Mouse (Mus musculus) hindbrain, postnatal 0 days (tissue): ENCODE data around the gene Cntrl. TPM values are rescaled to one million over a fixed set of nuclear protein-coding genes. Genes with fewer than 3 reads are reported as not detected.

ENCODE experiments used
- ATAC-seq: fragments of 200-750 bp; cut with Nextera tagmentation; 2 replicates; pipeline ENCODE4 v1.8.0; 2017; ENCODE audit warnings: mild to moderate bottlenecking, moderate TSS enrichment, moderate library complexity
- DNase-seq: peaks from one replicate; pipeline ENCODE4 v3.0.0-alpha.2; 2015; ENCODE audit warnings: low spot score
- H3K27ac ChIP-seq: fragments of 300-500 bp; sonication (generic); 2 replicates; pipeline ENCODE4 v1.5.1; 2014; ENCODE audit warnings: mild to moderate bottlenecking
- H3K27me3 ChIP-seq: fragments of 300-500 bp; sonication (generic); 2 replicates; pipeline ENCODE4 v1.6.1; 2014; ENCODE audit warnings: low read length, mixed read lengths; ENCODE audit not compliant: insufficient read depth
- H3K36me3 ChIP-seq: fragments of 300-500 bp; sonication (generic); 2 replicates; pipeline ENCODE4 v1.6.1; 2014; ENCODE audit warnings: low read length, mixed read lengths; ENCODE audit not compliant: insufficient read depth
- H3K4me1 ChIP-seq: fragments of 300-500 bp; sonication (generic); 2 replicates; pipeline ENCODE4 v1.6.1; 2014; ENCODE audit warnings: antibody characterized with exemption, low read length, mixed read lengths; ENCODE audit not compliant: insufficient read depth
- H3K4me2 ChIP-seq: fragments of 300-500 bp; sonication (generic); 2 replicates; pipeline ENCODE4 v1.6.1; 2014; ENCODE audit warnings: low read depth, mild to moderate bottlenecking, low read length, moderate library complexity, mixed read lengths
- H3K4me3 ChIP-seq: fragments of 300-500 bp; sonication (generic); 2 replicates; pipeline ENCODE4 v1.5.1; 2014; ENCODE audit warnings: low read length
- H3K9ac ChIP-seq: fragments of 300-500 bp; sonication (generic); replicated peaks from 2 replicates; pipeline ENCODE4 v1.6.1; 2014; ENCODE audit warnings: mild to moderate bottlenecking, low read length, moderate library complexity, mixed read lengths
- H3K9me3 ChIP-seq: fragments of 300-500 bp; sonication (generic); 2 replicates; pipeline ENCODE4 v1.6.1; 2016; ENCODE audit warnings: low read length, mixed read lengths
- CTCF ChIP-seq: IDR thresholded peaks from 2 replicates; pipeline ENCODE4 v1.5.1; 2016; ENCODE audit warnings: antibody characterized with exemption, control low read depth, low read depth
- WGBS: fragments of 180-500 bp; shearing (Covaris S2); extraction: QIAGEN DNeasy Blood & Tissue Kit; methylation state at CpG from one replicate; pipeline ENCODE4 v1.1.7; 2014; 5-methylcytosine and 5-hydroxymethylcytosine counted together
- polyA plus RNA-seq: library from polyadenylated mRNA; unstranded; fragments of >200 nt; fragmentation: Nextera tagmentation; extraction: Ambion mirVana; gene quantifications from 2 replicates; pipeline ENCODE4 v1.2.1, GENCODE M21; 2015
- total RNA-seq: library from RNA; depleted of rRNA; stranded (reverse); fragments of >200 nt; gene quantifications from 2 replicates; pipeline ENCODE4 v1.2.3, GENCODE M21; 2014

The Cntrl gene
- total and polyA plus RNA-seq, 2 experiments from 2014 or later: 9.0 to 10.5 TPM

DNA sequence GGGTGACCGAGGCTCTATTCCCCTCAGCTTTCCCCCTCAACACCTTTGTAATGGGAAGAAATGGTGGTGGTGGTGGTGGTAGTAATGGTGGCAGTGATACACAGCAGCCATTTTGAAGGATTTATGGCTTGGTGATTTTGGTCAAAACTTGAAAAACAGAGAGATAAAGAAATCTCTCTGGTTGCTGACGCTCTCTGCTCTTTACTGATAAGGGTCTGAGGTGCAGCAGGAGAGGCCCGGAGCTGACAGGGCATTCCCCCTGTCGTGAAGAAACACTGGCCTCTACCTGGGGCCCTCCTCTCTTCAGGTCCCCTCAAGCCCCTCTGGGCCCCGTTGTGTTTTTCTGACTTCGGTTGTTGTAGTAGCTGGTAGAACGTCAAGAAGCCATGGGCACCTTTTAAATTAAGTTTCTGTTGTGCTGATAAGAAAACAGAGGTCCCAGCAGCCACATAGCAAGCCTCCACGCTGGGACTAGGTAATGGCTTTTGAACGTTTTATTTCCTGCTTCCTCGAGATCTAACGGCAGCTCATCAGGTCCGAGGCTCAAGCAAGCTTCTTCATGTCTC is 104.1 kb downstream of the Cntrl start:
- WGBS: 85% methylated on average over 12 of the region's 12 CpGs
- H3K4me1 ChIP-seq: no peaks in the 10 kb centered on the region
- no peaks in the 10 kb centered on the region for H3K27me3 ChIP-seq
- no peak overlapping the region for H3K27ac ChIP-seq
- H3K4me2 ChIP-seq: no peak overlapping the region
- H3K36me3 ChIP-seq: no peaks in the 10 kb centered on the region
- TF ChIP-seq CTCF: no peak
- DNase-seq (no peak), ATAC-seq (no peak)
- H3K4me3 ChIP-seq: no peak overlapping the region
- no peaks in the 10 kb centered on the region for H3K9me3 ChIP-seq
- H3K9ac ChIP-seq: no peak overlapping the region

DNA sequence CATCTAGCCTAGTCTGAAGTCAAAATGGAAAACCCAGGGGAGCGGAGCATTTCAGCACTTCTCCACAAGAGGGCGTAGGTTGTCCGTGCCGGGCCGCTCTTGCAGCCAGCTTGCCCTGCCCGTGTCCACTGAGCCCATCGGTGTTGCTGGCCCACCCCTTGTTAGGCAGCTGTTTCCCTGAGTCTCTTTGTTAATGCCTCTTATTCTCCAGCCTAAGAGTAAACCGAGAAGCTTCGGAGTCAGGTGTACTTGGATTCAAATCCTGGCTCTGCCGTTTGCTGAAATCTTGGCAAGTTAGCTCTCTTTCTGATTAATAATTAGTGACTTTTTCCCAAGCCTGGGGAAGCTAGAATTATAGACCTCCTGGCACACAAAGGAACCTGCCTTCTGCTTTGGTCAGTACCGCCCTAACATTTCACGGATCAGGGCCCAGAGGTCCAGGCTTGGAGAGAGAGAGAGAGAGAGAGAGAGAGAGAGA is 105.6 kb downstream of the Cntrl start:
- no peaks in the 10 kb centered on the region for H3K9me3 ChIP-seq
- DNase-seq: peak; percentile 89
- TF ChIP-seq CTCF: peak; percentile 97

DNA sequence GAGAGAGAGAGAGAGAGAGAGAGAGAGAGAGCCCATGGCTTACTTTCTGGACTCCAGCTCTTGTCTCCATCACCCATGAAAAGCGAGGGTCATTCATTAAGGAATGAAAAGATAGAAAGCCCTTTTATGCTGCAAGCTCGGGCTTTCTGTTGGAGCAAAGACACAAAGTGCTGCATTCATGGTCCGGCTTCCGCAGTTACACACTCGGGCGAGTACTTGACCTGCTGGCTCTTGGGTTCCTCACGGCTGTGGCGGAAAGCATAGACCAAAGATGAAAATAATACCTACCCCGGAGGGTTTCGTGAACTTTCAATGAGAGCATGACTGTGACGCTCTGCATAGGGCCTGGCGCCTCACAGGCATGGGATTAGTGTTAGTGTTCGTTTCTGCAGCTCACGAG is 106.1 kb downstream of the Cntrl start:
- peak; percentile 7; the same call in 1 of the 2 replicates for ATAC-seq
- peak overlapping the region; percentile 33; the same call in 1 of the 2 replicates for H3K4me2 ChIP-seq

More for the DNA sequence above, 105.6 kb downstream of the Cntrl start:
- H3K4me1 ChIP-seq: no peaks in the 10 kb centered on the region
- WGBS: 3% methylated on average over 12 of the region's 12 CpGs
- peak; percentile 90 for ATAC-seq
- peak overlapping the region; percentile 48; the same call in 1 of the 2 replicates for H3K27ac ChIP-seq
- no peak overlapping the region for H3K9ac ChIP-seq
- H3K27me3 ChIP-seq: no peaks in the 10 kb centered on the region
- H3K4me2 ChIP-seq: peak overlapping the region; percentile 33
- no peak overlapping the region for H3K4me3 ChIP-seq
- H3K36me3 ChIP-seq: no peaks in the 10 kb centered on the region

DNA sequence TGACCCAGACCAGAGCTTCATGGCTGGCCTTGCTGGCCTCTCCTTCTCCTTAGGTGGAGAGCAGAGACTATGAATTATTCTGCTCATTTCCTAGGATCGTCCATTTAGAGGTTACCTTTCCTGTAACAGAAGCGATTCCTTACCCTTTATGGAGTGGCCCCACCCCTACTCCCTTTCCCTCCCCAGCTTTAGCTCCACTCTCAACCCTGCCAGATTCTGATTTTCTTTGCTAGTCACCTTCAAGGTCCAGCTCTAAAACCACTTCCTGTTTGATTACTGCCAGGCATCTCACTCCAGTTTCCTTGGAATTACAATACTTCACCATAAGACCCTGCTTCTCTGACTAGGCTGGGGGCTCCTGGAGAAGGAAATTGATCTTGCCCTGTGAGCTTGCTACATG is 107.4 kb downstream of the Cntrl start:
- Histone ChIP-seq H3K27me3 (no peaks in the 10 kb centered on the region), H3K27ac (no peak overlapping the region), H3K36me3 (no peaks in the 10 kb centered on the region), H3K4me3 (no peak overlapping the region), H3K4me2 (no peak overlapping the region), H3K9me3 (no peaks in the 10 kb centered on the region), H3K9ac (no peak overlapping the region), H3K4me1 (no peaks in the 10 kb centered on the region)
- ATAC-seq (no peak), DNase-seq (no peak)
- 89% methylated on average over 2 of the region's 2 CpGs for WGBS
- TF ChIP-seq CTCF: no peak

More for the DNA sequence above, 106.1 kb downstream of the Cntrl start:
- H3K4me1 ChIP-seq: no peaks in the 10 kb centered on the region
- no peak for TF ChIP-seq CTCF
- peak overlapping the region; percentile 48; the same call in 1 of the 2 replicates for H3K27ac ChIP-seq
- H3K9me3 ChIP-seq: no peaks in the 10 kb centered on the region
- H3K36me3 ChIP-seq: no peaks in the 10 kb centered on the region
- peak; percentile 18 for DNase-seq
- no peak overlapping the region for H3K4me3 ChIP-seq
- WGBS: 33% methylated on average over 14 of the region's 14 CpGs
- no peak overlapping the region for H3K9ac ChIP-seq
- H3K27me3 ChIP-seq: no peaks in the 10 kb centered on the region

DNA sequence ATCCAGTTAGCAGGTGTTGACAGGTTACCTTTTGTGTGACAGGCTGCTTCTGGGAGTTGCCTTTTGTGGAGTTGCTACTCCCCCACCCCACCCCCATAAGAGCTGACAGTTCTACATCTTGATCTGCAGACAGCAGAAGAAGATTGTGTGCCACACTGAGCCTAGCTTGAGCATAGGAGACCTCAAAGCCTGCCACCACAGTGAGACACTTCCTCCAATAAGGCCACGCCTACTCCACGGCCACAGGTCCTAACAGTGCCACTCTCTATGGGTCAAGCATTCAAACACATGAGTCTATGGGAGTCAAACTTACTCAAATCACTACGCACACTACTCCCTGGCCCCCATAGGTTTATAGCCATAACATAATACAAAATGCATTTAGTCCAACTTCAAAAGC is 109.4 kb downstream of the Cntrl start:
- 98% methylated on average over 3 of the region's 3 CpGs for WGBS
- no peaks in the 10 kb centered on the region for H3K27me3 ChIP-seq
- DNase-seq (no peak), ATAC-seq (no peak)
- no peak overlapping the region for H3K4me3 ChIP-seq
- no peak overlapping the region for H3K27ac ChIP-seq
- no peaks in the 10 kb centered on the region for H3K36me3 ChIP-seq
- H3K9ac ChIP-seq: no peak overlapping the region
- no peak overlapping the region for H3K4me2 ChIP-seq
- no peaks in the 10 kb centered on the region for H3K9me3 ChIP-seq
- no peaks in the 10 kb centered on the region for H3K4me1 ChIP-seq
- no peak for TF ChIP-seq CTCF

DNA sequence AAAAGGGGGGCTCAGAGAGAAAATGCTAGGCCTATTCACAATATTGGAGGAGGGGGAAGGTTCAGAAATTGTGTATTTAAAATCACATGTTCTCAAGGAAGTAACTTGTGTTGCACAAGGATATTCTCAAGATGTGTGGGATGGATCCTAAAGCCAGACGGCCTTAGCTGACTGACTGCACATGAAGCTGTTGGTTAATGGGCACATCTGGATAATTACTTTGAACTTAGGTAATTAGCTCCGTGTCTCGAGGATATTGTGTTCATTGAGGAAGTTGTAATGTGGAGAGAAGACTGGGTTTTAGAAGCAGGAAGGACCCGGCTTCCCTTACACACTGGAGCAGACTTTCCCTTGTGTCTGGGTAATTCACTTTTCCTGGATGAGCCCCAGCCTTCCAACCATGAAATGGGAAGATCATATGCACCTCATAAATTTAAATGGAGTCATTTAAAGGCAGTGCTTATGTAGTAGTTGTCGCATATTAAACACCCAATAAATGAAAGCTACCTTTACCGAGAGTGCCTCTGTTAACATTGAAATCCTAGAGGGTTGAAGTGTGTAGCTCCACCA is 113.6 kb downstream of the Cntrl start:
- Histone ChIP-seq H3K36me3 (no peaks in the 10 kb centered on the region), H3K27ac (no peak overlapping the region), H3K9me3 (no peaks in the 10 kb centered on the region), H3K4me1 (no peaks in the 10 kb centered on the region), H3K27me3 (no peaks in the 10 kb centered on the region), H3K4me2 (no peak overlapping the region), H3K4me3 (no peak overlapping the region), H3K9ac (no peak overlapping the region)
- ATAC-seq (no peak), DNase-seq (no peak)
- 75% methylated on average over 6 of the region's 6 CpGs for WGBS
- TF ChIP-seq CTCF: no peak

DNA sequence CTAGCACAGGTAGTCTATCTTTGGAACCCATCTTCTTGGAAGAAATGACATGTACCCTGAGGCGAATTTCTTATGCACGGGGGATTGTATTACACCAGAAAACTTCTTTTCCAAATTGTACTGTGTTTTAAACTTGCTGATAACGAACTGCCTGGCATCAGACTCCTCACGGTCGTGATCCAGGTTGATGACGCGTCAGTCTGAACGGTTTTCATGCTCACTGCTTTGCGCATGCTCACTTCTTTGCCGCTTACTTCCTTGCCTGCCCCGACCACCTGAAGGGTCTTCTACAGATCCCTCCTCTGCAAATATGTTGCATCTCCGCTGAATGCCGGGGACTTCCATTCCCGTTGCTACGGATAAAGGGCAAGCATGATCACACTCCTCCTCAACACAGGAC is 115.0 kb downstream of the Cntrl start:
- Histone ChIP-seq H3K27ac (no peak overlapping the region), H3K9ac (no peak overlapping the region), H3K4me3 (no peak overlapping the region), H3K9me3 (no peaks in the 10 kb centered on the region), H3K4me1 (no peaks in the 10 kb centered on the region), H3K4me2 (no peak overlapping the region), H3K36me3 (no peaks in the 10 kb centered on the region), H3K27me3 (no peaks in the 10 kb centered on the region)
- WGBS: 90% methylated on average over 15 of the region's 15 CpGs
- no peak for TF ChIP-seq CTCF
- DNase-seq: no peak
- ATAC-seq: no peak
